Mouse (Mus musculus): Measurements from ENCODE around the gene Gm773.
"Not testable (repeated sequence)": the region's sequence is repeated elsewhere in the genome, so short reads cannot be mapped to it uniquely, and the experiment has no call there.

Gm773 gene

GRCm38 (mm10) chrX:56212771-56213170, at the start of gene Gm773:
Gene Gm773, minus strand, starts transcription at chrX:56212881.
- no peak for DNase-seq (ENCODE audit: low spot score)

GRCm38 (mm10) chrX:56186449-56186848, 26.2 kb downstream of the Gm773 start:
- DNase-seq (ENCODE audit: low spot score): not testable (repeated sequence)

DNA sequence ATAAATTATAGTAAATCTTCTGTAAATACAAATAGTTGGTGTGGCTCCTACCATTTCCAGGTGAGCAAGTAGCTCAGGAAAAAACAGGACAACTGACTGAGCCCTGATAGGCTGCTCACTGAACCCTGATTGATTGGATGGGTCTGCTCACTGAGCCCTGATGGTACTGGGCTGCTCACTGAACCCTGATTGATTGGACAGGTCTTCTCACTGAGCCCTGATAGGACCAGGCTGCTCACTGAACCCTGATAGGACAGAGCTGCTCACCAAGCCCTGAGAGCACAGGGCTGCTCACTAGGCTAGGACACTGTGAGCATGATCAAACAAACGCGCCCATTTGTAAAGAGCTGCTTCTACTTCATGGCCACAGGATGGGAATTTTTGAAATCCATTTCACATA, 61.3 kb downstream of the Gm773 start:
- DNase-seq (ENCODE audit: low spot score): no peak

All from lung, postnatal 25 days (tissue).